Mouse (Mus musculus): Measurements from ENCODE around the gene Gap43.

DNA sequence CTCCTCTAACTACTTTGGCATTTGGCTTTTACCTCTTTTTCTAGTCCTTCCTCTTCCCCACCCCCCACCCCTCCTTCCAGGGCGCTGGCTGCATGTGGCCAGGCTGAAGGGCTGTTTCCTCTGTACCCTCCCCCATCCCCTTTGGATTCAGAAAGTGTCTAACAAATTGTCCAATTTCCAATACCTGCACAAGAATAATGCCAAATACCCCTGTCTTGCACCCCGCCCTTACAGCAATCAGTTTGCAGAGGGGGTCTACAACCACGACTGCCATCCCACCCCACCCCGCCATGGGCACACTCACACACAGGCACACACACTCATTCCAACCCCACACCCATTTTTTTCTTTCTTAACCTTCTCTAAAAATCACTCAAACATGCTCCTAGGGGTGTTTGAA, 1.5 kb downstream of the Gap43 start:
- TF ChIP-seq GATA1 (IDR thresholded peaks at IDR 0.05; ENCODE audit: low read length) (no peak), TAL1 (IDR thresholded peaks at IDR 0.05; ENCODE audit: low read length) (no peak)
